Mouse (Mus musculus) cortical plate, adult 2 months (tissue): ENCODE data around the gene Myog.

Experiments
- CTCF ChIP-seq: fragments of 200-500 bp; IDR thresholded peaks from 2 replicates; pipeline ENCODE4 v1.5.1; 2011; ENCODE audit warnings: mild to moderate bottlenecking, control low read depth, low read length; ENCODE audit not compliant: insufficient read depth; ENCODE audit errors: extremely low read depth
- POLR2A ChIP-seq: fragments of 200-500 bp; IDR thresholded peaks from 2 replicates; pipeline ENCODE4 v1.6.1; 2011; ENCODE audit warnings: mild to moderate bottlenecking, low read length, control low read depth; ENCODE audit not compliant: insufficient read depth; ENCODE audit errors: extremely low read depth

DNA sequence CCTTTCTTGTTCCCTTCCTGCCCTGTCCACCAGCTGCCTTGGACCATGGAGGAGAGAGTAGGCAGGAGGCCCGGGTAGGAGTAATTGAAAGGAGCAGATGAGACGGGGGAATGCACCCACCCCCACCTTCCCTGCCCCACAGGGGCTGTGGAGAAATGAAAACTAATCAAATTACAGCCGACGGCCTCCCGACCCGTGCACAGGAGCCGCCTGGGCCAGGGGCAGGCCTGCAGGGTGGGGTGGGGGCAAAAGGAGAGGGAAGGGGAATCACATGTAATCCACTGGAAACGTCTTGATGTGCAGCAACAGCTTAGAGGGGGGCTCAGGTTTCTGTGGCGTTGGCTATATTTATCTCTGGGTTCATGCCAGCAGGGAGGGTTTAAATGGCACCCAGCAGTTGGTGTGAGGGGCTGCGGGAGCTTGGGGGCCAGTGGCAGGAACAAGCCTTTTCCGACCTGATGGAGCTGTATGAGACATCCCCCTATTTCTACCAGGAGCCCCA is at the start of gene Myog:
- TF ChIP-seq CTCF (no peak), POLR2A (no peak)
